Mouse (Mus musculus): ENCODE results near the gene Med13l.

Med13l gene

DNA sequence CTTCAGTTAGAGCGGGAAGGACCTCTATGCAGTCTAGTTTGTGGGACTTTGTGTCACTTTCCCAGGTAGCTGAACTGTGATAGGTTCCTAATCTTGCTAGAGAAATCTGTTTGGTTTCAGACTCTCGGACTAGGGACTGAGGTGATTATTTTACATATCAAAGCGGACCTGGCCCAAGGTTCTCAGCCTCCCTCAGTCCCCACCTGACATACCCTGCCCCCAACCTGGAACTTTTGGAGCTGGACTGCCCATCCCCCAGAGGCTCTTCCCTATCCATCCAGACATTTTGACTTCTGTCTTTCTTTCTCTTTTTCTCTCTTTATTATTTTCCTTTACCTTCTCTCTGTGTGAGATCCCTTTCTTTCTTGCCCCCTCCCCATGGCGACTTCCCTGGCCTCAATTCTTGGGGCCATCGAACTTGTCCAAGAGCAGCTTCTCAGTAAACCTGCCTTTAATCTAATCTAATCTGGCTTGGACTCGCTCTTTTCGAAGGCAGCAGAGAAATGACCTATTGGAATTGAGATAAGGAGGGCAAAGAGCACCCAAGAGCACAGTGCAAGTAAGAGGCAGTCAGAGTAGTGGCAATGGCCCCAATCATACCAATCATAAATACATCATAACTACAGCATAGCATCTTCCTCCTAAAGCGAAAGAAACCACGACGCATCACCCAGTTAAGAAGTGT lies 130.7 kb downstream of the Med13l start:
- DNase-seq (ENCODE audit: low spot score in 2 of 2) = no peak

DNA sequence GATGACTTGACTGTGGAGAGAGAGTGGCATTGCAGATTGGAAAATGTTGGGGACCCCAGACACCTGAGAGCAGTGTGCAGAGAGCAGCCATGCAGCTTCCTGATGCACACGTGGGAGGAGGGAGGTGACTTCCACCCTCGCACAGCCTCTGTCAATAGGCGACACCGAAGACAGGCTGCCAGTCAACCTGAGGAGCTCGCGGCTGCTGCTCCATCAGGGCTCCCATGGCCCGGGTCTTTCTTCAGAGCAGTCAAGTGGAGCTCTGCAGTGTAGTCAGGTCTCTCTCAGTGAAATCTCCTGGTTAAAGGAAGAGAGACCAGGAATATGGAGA lies 131.2 kb downstream of the Med13l start:
- DNase-seq (ENCODE audit: low spot score in 2 of 2) = no peak

DNA sequence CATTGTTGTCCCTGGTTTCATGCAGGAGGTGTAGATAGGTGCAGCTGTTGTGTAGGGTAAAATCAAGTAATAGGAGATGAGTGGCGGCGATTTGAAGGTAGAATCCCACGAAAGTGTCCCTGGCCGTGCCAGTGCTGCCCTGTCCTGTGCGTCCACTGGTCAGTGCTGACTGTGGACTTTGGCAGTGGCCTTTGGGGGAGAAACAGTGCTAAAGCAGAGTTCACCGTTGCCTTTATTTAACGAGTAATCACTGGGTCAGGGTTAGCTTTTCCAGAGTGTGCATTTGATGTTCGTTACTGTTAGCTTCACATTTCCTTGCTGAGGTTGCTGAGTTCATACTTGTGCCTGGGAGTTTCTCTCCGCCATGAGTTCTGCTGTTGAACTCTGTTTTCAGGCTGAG lies 133.5 kb downstream of the Med13l start:
- DNase-seq (ENCODE audit: low spot score in 2 of 2) = no peak

DNA sequence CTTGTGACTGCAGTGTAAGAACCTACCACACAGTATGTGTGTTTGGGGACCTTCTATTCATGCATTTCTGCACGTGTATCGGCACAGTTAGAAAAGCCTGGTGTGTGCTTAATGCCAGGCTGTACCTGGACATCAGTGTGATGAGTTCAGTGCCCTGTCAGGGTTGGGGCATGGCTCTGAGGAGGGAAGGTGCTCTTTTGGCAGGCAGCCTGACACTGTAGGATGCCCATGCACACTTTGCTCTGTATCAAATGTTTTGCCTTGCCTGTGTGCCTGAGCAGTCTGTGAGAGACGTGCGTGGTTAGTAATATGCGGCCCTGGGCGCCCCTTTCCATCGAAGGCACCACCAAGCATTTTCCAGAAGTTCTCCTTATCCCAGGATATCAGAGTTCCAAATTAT lies 136.6 kb downstream of the Med13l start:
- DNase-seq (ENCODE audit: low spot score in 2 of 2) = no peak

DNA sequence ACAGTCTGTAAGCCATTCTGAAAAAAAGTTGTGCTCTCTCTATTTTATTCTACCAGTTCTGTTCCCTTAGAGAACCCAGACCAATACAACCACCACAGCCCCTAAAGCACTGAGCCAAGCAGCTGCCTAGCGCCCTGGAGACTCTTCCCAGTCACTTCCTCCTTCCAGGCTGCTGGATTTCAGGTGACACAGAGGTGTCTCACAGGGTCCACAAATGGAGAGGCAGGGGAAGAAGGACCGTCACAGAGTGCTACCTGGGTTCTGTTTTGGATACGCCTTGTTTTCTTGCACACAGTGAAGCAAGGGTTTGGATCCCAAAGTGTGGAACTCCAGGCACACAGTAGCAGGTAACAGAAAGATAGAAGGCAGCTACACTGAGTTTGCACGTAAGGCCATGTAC lies 140.5 kb downstream of the Med13l start:
- no peak for DNase-seq (ENCODE audit: low spot score in 2 of 2)

DNA sequence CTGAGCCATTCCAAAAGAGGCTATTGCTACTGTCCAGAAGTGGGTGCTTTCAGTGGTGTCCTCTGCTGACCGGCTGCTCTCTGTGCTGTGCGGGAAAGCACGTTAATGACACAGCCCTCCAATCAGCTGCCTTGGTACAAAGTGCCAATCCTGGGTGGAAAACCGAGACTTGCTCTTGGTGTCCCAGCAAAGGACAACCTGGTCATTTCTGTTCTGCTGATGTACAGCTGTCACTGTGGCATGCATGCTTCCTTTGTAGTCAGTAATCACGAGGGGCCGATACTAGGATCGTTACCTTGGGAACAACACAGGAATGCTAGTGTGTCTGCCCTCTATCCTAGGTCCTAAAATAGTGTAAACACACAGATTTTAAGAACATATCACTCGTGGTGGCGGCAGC lies 142.2 kb downstream of the Med13l start:
- DNase-seq (ENCODE audit: low spot score in 2 of 2) = no peak

DNA sequence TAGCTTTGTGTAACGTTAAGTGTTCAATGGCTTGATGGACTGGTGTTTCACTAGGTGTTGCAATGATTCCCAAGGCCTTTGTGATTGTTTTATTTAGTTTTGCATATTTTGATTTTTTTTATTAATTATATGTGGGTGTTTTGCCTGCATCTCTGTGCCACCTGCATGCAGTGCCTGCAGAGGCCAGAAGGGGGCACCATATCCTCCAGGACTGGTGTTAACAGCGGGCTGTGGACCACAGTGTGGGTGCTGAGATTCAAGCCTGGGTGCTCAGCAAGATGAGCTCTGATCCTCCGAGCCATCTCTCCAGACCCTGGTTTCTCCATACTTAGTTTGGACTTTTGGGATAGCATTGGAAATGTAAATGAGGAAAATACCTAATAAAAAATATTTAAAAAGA lies 143.7 kb downstream of the Med13l start:
- DNase-seq (ENCODE audit: low spot score in 2 of 2) = no peak

DNA sequence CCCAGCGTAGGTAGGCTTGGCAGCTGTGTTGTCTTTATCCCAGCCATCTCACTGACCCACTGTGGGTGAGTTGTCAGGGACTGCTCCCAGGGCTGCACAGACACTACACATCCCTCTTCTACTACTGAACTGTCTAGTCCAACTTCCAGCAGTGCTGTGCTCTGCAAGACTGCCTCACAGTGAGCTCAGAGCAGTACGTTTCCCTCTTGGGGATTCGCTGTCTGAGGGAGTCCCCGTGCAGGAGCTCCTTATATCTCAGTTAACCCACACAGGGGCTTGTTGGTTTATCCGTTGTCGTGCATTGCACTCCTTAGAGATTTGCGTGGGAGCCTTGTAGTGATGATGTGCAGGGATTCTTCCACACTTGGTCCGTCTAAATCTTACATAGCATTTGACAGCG lies 144.5 kb downstream of the Med13l start:
- DNase-seq (ENCODE audit: low spot score in 2 of 2) = no peak

DNA sequence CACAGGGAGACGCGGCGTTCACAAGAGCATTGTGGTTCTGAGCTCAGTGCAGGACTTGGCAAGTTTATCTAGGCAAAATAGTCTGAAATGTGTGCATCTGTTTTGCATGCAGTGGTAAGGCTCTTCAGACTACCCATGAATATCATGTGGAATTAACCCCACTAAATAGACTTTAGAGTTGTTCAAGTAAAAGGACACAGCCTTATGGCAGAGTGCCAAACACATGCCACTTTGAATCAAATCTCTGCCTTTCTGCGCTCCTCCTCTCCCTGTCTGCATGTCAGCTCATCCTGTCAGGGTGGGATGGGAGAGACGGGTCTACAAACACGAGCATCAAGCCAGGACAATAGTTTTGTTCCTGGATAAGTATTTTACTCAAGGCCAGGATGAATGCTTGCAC lies 145.5 kb downstream of the Med13l start:
- no peak for DNase-seq (ENCODE audit: low spot score in 2 of 2)

DNA sequence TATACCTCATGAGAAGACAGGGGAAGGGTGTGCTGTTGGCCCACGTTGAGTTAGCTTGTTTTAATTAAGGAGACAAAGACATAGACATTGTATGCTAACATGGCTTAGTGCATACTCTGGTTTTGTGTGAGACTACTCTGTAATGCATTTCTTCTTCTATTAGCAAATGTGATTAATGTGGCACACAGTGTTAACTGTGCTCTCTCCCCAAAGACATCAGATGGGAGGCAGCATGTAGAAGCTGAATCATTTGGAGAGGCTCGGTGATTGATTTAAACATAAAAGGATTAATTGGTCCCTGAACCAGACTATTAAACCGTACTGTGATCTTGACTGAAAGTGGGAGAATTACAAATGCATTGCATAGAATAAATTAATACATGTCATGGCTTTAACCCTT lies 145.9 kb downstream of the Med13l start:
- DNase-seq (ENCODE audit: low spot score in 2 of 2) = no peak

DNA sequence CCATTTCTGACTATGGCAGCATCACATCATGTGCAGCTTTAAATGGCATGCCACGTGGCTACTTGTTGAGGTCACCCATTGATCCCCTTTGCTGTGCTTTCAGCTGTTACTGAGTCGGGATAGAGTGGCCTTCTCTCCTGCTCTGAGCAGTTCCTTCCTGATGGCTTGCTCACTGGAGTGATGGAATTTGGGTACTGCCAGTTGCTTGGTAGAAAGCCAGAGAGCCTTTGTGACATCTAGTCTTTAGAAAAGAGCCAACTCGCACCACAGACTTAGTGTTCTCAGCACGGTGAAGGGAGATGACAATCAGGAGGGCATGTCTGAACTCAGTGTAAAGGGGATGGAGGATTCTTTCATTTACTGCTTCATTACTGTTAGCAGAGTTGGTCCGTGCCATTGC lies 147.0 kb downstream of the Med13l start:
- DNase-seq (ENCODE audit: low spot score in 2 of 2) = no peak

DNA sequence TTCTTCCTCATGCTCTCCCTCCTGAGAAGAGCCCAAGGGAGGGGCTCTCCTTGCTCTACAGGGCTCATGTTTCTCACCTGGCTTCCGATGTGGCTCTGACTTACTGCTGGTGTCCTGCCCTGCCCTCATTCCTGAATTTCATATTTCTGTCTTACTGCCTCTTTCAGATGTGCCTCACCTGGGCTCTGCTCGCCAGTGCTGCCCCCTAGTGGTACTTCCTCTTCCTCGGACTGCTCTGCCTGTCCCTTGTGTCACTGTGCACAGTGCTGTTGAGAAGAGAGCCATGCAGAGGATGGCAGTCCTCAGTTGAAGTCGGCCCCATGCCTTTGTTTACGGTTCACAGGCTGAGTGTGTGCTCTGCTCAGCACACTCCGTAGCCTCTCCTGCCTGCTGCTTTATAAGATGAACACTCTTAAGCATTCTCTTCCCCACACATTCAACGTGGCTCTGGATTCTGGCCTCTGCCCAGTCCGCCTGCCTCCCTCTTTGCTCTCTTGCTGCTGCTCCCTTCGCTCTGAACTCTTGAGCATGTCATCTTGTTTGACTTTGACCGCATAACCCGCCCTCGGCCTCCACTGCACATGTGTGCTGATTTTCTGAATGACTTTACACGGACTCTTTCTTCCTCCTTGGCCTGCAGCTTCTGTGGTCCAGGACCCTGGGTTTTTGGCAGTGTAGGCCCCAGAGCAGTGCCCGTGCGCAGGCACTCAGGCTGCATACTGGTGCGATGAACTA lies 147.9 kb downstream of the Med13l start:
- DNase-seq (ENCODE audit: low spot score in 2 of 2) = peak; percentile 43 to 84

DNA sequence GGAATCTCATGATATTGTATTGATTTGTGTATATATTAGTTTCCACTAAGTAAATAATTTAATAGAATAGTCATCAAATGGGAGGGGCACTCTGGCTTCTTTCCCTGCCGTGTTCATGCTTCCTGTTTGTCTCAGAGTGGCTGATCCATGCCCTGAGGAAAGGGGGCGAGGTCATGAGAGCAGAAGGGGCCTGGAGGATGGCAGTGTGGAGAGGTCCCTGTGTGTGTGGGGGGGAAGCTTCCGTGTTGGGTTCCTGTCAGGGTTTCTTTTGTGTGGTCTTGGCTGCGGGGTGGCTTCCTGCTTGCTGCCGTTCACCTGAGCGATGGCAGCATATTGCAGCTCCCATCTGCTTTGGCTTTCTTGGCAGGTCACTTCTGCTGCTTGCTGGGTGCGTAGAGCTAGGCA lies 149.4 kb downstream of the Med13l start:
- no peak for DNase-seq (ENCODE audit: low spot score in 2 of 2)

DNA sequence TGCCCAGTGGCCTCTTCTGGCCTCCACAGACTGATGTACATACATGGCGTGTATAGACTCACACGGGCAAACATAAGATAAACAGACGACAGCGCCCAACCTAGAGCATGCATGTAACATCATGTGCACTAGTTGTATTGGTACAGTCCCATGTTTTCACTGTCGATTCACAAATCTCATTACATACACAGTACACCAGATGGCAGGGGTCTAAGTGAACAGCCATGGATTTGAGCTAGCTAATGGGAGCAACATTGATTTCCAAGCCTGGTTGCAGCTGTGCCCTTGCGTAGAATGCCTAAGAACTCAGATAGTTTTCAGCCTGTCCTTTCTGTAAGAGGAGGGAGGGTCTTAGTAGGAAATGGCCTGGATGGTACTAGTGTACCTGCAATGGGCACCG lies 155.0 kb downstream of the Med13l start:
- no peak for DNase-seq (ENCODE audit: low spot score in 2 of 2)

DNA sequence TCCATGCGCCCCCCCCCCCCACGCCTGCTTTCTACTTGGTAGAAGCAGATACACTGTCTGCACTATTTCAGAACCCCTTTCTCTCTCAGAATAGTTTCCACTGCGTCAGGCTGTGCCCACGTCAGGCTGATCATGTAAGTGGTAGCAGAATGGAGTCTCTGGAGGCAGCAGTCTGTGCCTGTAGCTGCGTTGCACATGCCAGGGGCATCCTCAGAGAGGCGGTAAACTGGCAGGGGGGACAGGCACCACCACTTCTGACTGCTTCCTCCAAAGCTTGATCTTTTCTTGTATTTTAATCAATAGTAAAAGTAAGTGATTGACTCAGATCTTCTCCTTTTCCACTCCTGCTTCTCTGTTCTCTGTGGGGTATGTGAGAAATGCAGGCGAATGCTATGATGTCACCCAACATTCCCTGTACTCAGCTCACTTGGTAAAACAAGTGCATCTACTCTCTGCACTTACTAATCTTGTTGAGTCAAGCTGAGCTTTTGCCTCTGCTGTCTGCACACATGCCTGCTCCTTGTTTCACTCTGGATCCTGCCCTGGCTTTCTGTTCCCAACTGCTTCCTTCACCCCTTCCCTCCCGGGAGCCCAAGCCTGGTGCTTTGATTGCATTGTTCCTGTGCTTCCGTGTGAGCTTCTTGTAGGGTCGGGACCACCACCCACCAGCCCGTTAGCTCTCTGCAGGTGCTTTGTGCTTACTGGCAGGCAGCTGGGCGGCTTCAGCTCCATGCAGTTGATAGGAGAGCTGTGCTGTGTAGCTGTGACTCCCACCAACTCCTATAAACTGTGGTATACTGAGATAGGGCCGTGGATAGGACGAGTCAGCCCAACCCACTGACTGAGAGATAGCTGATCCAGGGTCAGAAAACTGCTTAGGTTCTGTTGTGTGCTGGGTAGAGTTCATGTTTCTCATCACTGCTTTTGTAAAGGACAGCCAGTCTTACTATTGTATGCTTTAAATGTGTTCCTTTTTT lies 156.1 kb downstream of the Med13l start:
- DNase-seq (ENCODE audit: low spot score in 2 of 2) = no peak

DNA sequence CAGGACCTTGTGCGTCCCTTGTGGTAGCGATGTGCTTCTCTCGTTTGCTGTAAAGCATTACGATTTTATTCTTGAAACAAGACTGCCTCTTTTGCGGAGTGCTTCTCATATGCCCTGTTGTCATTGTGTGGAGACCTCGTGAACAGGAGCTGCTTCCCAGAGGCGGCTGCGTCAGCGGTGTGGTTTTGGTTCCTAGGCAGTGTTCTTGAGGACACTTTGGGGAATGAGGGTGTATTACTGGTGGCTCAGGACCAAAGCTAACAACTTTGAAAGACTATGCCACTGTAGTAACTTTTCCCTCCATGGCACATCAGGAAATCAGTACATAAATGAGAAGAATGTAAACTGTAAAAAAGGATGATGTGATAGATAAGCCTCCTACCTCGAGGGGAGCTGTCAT lies 157.0 kb downstream of the Med13l start:
- no peak for DNase-seq (ENCODE audit: low spot score in 2 of 2)

DNA sequence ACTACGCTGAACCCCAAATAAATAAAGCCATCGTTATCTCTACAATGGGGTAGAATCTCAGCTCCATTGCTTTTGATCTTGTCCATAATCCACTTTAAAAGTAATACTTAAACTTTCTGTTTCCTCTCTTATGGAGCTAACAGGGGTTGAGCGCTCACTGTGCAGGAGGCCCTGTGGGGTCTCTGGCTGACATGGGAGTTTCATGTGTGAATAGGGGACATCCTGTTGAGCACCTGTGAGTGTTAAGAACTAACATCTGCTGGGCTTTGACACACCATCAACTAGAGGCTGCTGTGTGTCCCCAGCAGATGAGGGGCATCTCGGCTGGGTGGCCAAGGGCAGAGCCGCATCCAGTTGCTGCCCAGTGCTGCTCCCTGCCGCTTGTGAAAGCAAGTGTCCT lies 157.6 kb downstream of the Med13l start:
- no peak for DNase-seq (ENCODE audit: low spot score in 2 of 2)

DNA sequence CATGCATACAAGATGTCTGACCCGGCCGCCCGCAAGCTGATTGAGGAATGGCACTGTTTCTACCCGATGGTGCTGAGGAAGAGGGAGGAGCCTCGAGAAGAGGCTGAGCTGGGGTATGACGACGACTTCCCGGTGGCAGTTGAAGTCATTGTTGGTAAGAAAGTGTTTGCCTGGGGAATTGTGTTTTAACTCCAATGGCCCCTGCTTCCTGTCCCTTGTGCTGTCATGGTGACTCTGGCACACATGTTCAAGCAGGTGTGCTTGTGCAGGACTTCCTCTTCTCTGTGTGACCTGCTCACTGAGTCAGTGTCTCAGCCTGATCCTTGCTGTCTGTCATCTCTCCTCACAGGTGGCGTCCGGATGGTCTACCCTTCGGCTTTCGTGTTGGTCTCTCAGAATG lies 160.9 kb downstream of the Med13l start:
- no peak for DNase-seq (ENCODE audit: low spot score in 2 of 2)

DNA sequence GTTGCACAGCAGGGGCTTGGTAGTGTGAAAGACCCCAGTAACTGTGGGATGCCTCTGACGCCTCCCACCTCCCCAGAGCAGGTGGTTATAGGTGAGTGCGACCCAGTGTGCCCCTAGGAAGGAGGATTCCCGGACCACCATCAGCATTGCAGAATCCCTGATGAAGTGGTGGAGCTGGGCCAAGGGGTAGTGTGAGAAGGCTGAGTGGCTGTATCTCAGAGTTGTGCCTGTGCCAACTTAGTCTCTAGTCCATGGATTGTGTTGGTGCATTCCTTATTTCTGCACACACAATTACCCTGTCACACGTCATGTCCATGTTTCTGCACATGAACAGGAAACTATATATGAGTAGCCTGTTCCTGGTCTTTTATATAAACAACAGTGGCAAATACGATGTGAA lies 161.4 kb downstream of the Med13l start:
- no peak for DNase-seq (ENCODE audit: low spot score in 2 of 2)

DNA sequence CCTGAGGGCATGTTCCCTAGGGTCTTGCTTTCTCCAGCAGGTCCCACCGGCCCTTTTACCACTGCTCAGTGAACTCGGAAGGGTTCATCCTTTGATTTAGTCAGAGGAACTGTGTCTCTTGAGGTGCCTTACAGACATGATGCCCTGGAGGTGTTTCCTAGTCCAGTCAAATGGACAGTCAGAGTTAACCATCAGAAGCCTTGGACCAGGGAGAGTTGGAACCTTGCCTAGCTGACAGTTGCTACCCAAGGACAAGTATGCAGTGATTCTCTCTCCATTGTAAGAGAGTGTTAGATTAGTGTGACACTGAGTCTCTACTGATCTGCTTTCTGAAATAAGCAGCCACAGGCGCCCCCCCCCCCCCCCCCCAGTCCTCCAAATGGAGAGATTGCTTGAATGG lies 162.0 kb downstream of the Med13l start:
- no peak for DNase-seq (ENCODE audit: low spot score in 2 of 2)

DNA sequence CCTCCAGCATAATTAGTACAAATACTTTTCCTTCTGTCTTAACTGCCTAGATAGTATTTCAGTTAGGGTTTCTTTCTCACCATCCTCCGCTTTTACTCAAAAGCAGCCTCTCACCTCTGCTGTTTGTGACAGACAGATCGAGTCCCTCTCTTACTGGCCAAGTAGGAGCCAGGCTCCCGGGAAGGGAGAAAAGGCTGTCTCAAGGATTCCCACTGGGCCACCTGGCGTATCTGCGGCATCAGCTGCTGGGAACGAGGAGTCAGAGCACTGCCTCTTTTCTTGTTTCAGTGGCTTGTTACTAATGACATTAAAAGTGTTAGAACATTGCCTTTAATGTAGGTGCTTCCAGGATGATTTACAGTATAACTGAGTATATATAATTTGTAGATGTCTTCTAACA lies 164.9 kb downstream of the Med13l start:
- DNase-seq (ENCODE audit: low spot score in 2 of 2) = no peak

DNA sequence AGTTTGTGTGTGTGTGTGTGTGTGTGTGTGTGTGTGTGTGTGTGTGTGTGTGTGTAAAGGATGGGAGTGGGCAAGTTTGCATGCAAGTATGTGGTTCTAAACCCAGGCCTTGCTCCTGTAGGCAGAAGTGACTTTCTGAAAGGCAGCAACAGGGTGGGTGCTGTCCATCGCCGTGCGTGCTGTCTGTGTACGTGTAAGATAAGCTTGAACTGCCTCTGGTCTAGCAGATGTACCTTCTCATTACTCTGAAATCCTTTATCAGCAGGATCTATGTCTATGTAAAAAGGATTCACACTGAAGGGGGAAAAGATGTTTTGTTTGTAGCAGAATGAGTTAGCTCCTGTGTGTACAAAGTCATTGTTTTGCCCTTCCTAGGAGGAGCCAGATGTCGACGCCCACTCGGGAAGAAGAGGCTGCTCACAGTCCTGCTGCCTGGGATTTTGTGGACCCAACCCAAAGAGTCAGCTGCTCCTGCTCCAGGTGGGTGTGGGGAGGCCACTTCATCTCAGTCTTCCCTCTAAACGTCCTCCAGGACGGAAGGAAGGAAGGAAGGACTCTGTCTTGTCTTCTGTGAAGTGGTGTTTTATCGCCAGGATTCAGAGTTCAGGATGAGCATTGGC lies 165.5 kb downstream of the Med13l start:
- no peak for DNase-seq (ENCODE audit: low spot score in 2 of 2)

Measured in urinary bladder, postnatal 4 days (tissue).